Mouse (Mus musculus) liver, embryonic 14.5 days (tissue): ENCODE measurements around the gene 0610030E20Rik.

Experiments
- CTCF ChIP-seq: IDR thresholded peaks from 2 replicates; pipeline ENCODE4 v1.5.1; 2016; ENCODE audit warnings: antibody characterized with exemption, low read depth, control low read depth
- EP300 ChIP-seq: IDR thresholded peaks from 2 replicates; pipeline ENCODE4 v1.6.1; 2016; ENCODE audit warnings: antibody characterized with exemption, low read depth

DNA sequence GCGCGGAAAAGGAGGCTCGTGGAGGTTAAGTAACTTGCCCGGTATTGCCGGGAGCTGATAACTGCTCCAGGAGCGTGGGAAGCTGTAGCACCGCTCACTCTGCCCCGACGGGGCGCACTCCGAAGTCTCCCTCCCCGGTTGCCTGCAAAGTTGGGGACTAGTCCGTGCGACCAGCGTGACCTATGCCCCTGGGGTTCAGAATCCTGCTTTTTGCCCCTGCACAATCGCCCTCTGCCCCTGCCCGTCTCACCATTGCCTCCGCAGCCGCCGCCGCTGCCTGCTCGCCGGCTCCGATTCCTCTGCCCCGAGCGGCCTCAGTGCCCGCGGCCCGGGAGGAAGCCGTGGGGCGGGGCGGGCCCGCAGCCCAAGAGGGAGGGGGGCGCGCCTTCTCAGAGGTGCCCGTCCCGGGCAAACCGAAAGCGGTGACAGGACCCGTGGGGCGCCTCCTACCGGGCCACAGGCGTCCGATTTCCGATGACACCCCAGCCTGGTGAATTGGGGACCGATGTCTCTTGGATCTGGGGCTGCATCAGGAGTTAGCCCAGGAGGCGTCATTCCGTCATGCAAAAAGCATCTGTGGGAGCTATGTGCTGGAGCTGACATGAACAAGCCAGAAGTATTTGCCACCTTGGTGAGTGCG, 33.1 kb downstream of the 0610030E20Rik start, which contains the start of gene Vamp5:
- TF ChIP-seq EP300: peak; percentile 6; the same call in 1 of the 2 replicates
- peak; percentile 61 for TF ChIP-seq CTCF
